Mouse (Mus musculus): Measurements from ENCODE around the gene Zfp609. TPM values are rescaled to one million over a fixed set of nuclear protein-coding genes. Genes with fewer than 3 reads are reported as not detected.

Zfp609 gene
- polyA plus RNA-seq, 1 experiment = 11.1 TPM

DNA sequence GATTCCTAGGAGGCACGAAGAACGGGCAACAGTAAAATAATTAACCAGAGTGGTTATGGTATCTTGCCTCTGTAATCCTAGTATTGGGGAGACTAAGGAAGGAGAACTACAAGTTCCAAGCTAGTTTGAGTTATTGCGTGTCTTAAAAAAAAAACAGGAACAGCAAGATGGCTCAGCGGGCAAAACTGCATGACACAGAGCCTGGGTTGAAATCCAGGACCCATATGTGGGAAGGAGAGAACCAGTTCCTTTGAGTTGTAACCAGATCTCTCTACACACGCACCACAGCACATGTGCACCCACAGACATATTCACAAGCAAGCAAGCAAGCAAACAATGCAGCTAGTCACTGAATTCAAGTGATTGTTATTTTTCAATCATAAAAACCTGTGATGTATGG, 81.9 kb downstream of the Zfp609 start:
- Histone ChIP-seq H3K79me2 (ENCODE audit: control insufficient read depth, insufficient read depth) (peaks cover 33% of the 10 kb centered on the region), H3K4me2 (ENCODE audit: low read depth) (peak overlapping the region; percentile 21)
- TF ChIP-seq POLR2AphosphoS2 (IDR thresholded peaks at IDR 0.05; ENCODE audit: insufficient read length, low read depth) = no peak
- no peak for TF ChIP-seq TCF3 (IDR thresholded peaks at IDR 0.05; ENCODE audit: insufficient read length, low read depth)
- no peak for TF ChIP-seq SRF (IDR thresholded peaks at IDR 0.05; ENCODE audit: control insufficient read depth, insufficient read length, low read depth)
- TF ChIP-seq USF1 (IDR thresholded peaks at IDR 0.05; ENCODE audit: low read depth) = no peak
- TF ChIP-seq MYOD1 (IDR thresholded peaks at IDR 0.05; ENCODE audit: control insufficient read depth in 1 of 3, insufficient read length in 2 of 3, low read depth in 2 of 3) = no peak
- TF ChIP-seq MAX (IDR thresholded peaks at IDR 0.05; ENCODE audit: low read depth) = no peak
- no peak for TF ChIP-seq CEBPB (IDR thresholded peaks at IDR 0.05; ENCODE audit: insufficient read depth, poor library complexity, severe bottlenecking)
- no peak for TF ChIP-seq TCF12 (IDR thresholded peaks at IDR 0.05; ENCODE audit: insufficient read depth, poor library complexity, severe bottlenecking)
- TF ChIP-seq POLR2A (IDR thresholded peaks at IDR 0.05; ENCODE audit: insufficient read length, low read depth) = no peak
- TF ChIP-seq MYOG (IDR thresholded peaks at IDR 0.05; ENCODE audit: control insufficient read depth in 1 of 3, insufficient read depth in 1 of 3, insufficient read length in 2 of 3, low read depth in 2 of 3) = no peak
- no peak for TF ChIP-seq E2F4 (IDR thresholded peaks at IDR 0.05; ENCODE audit: insufficient read depth)

GRCm38 (mm10) chr9:65744171-65745082, 82.9 kb downstream of the Zfp609 start:
- TF ChIP-seq TCF3 (IDR thresholded peaks at IDR 0.05; ENCODE audit: insufficient read length, low read depth) (no peak), MYOD1 (IDR thresholded peaks at IDR 0.05; ENCODE audit: control insufficient read depth in 1 of 3, insufficient read length in 2 of 3, low read depth in 2 of 3) (no peak), E2F4 (IDR thresholded peaks at IDR 0.05; ENCODE audit: insufficient read depth) (no peak), MYOG (IDR thresholded peaks at IDR 0.05; ENCODE audit: control insufficient read depth in 1 of 3, insufficient read depth in 1 of 3, insufficient read length in 2 of 3, low read depth in 2 of 3) (no peak)
- Histone ChIP-seq H3K27me3 (ENCODE audit: control insufficient read depth, insufficient read depth, insufficient read length) (no peaks in the 10 kb centered on the region), H3K36me3 (ENCODE audit: control insufficient read depth, insufficient read depth) (no peaks in the 10 kb centered on the region), H3ac (ENCODE audit: control insufficient read depth, insufficient read length) (no peak overlapping the region), H3K4me2 (ENCODE audit: low read depth) (no peak overlapping the region), H3K4me3 (no peak overlapping the region), H3K79me2 (ENCODE audit: control insufficient read depth, insufficient read depth) (peaks cover 30% of the 10 kb centered on the region)

More for the DNA sequence above, 81.9 kb downstream of the Zfp609 start:
- Histone ChIP-seq H3K36me3 (ENCODE audit: control insufficient read depth, insufficient read depth) (no peaks in the 10 kb centered on the region), H3K27me3 (ENCODE audit: control insufficient read depth, insufficient read depth, insufficient read length) (no peaks in the 10 kb centered on the region), H3ac (ENCODE audit: control insufficient read depth, insufficient read length) (no peak overlapping the region), H3K4me3 (no peak overlapping the region)

DNA sequence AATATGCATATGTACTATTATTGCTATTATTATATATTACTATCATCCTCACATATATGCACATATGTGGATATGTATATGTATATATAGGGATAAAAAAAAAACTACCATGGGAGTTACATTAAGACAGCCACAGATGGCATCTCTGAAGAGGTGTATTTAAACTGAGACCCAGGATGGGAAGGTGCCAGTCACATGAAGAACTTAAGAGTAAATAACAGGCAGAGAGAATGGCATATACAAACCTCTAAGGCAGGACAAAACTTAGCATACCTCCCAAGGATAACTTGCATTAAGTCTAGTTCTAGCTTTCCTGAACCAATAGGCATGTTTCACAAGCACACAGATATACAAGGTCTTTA, 83.6 kb downstream of the Zfp609 start:
- Histone ChIP-seq H3K36me3 (ENCODE audit: control insufficient read depth, insufficient read depth) (no peaks in the 10 kb centered on the region), H3K4me2 (ENCODE audit: low read depth) (no peak overlapping the region), H3ac (ENCODE audit: control insufficient read depth, insufficient read length) (no peak overlapping the region), H3K4me3 (no peak overlapping the region), H3K79me2 (ENCODE audit: control insufficient read depth, insufficient read depth) (peaks cover 30% of the 10 kb centered on the region), H3K27me3 (ENCODE audit: control insufficient read depth, insufficient read depth, insufficient read length) (no peaks in the 10 kb centered on the region)
- TF ChIP-seq POLR2A (IDR thresholded peaks at IDR 0.05; ENCODE audit: insufficient read length, low read depth) (no peak), USF1 (IDR thresholded peaks at IDR 0.05; ENCODE audit: low read depth) (no peak), MYOD1 (IDR thresholded peaks at IDR 0.05; ENCODE audit: control insufficient read depth in 1 of 3, insufficient read length in 2 of 3, low read depth in 2 of 3) (no peak), TCF3 (IDR thresholded peaks at IDR 0.05; ENCODE audit: insufficient read length, low read depth) (no peak), TCF12 (IDR thresholded peaks at IDR 0.05; ENCODE audit: insufficient read depth, poor library complexity, severe bottlenecking) (no peak), E2F4 (IDR thresholded peaks at IDR 0.05; ENCODE audit: insufficient read depth) (no peak), MYOG (IDR thresholded peaks at IDR 0.05; ENCODE audit: control insufficient read depth in 1 of 3, insufficient read depth in 1 of 3, insufficient read length in 2 of 3, low read depth in 2 of 3) (no peak), CEBPB (IDR thresholded peaks at IDR 0.05; ENCODE audit: insufficient read depth, poor library complexity, severe bottlenecking) (no peak)

GRCm38 (mm10) chr9:65743322-65743721, 84.0 kb downstream of the Zfp609 start:
- Histone ChIP-seq H3ac (ENCODE audit: control insufficient read depth, insufficient read length) (no peak overlapping the region), H3K4me2 (ENCODE audit: low read depth) (no peak overlapping the region), H3K27me3 (ENCODE audit: control insufficient read depth, insufficient read depth, insufficient read length) (no peaks in the 10 kb centered on the region), H3K4me3 (no peak overlapping the region), H3K79me2 (ENCODE audit: control insufficient read depth, insufficient read depth) (peaks cover 30% of the 10 kb centered on the region), H3K36me3 (ENCODE audit: control insufficient read depth, insufficient read depth) (no peaks in the 10 kb centered on the region)
- TF ChIP-seq MYOG (IDR thresholded peaks at IDR 0.05; ENCODE audit: control insufficient read depth in 1 of 3, insufficient read depth in 1 of 3, insufficient read length in 2 of 3, low read depth in 2 of 3) (no peak), TCF3 (IDR thresholded peaks at IDR 0.05; ENCODE audit: insufficient read length, low read depth) (no peak), SRF (IDR thresholded peaks at IDR 0.05; ENCODE audit: control insufficient read depth, insufficient read length, low read depth) (no peak), USF1 (IDR thresholded peaks at IDR 0.05; ENCODE audit: low read depth) (no peak), MYOD1 (IDR thresholded peaks at IDR 0.05; ENCODE audit: control insufficient read depth in 1 of 3, insufficient read length in 2 of 3, low read depth in 2 of 3) (no peak)

DNA sequence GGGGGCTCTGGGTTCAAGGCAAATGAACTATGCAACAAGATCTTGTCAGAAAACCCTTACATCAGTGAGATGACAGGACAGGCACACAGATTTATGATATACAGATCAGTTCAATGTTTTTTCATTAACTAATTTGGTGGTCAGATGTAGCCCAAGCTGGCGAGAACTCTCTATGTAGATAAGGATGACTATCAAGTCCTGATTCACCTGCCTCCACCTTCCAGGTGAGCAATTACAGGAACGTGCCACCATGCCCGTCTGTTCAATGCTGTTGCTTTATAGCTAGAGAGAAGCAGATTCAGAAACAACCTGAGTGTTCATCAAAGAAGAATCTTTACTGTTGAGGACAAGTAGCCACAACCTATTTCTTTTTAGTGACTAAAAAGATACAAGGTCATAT, 84.6 kb downstream of the Zfp609 start:
- H3K36me3 ChIP-seq (ENCODE audit: control insufficient read depth, insufficient read depth) = no peaks in the 10 kb centered on the region
- H3K4me3 ChIP-seq = no peak overlapping the region
- H3K27me3 ChIP-seq (ENCODE audit: control insufficient read depth, insufficient read depth, insufficient read length) = no peaks in the 10 kb centered on the region
- no peak overlapping the region for H3ac ChIP-seq (ENCODE audit: control insufficient read depth, insufficient read length)
- TF ChIP-seq MAX (IDR thresholded peaks at IDR 0.05; ENCODE audit: low read depth) = no peak
- TF ChIP-seq MYOD1 (IDR thresholded peaks at IDR 0.05; ENCODE audit: control insufficient read depth in 1 of 3, insufficient read length in 2 of 3, low read depth in 2 of 3) = no peak
- no peak for TF ChIP-seq MYOG (IDR thresholded peaks at IDR 0.05; ENCODE audit: control insufficient read depth in 1 of 3, insufficient read depth in 1 of 3, insufficient read length in 2 of 3, low read depth in 2 of 3)
- no peak for TF ChIP-seq USF1 (IDR thresholded peaks at IDR 0.05; ENCODE audit: low read depth)
- TF ChIP-seq POLR2A (IDR thresholded peaks at IDR 0.05; ENCODE audit: insufficient read length, low read depth) = no peak
- no peak for TF ChIP-seq POLR2AphosphoS2 (IDR thresholded peaks at IDR 0.05; ENCODE audit: insufficient read length, low read depth)
- TF ChIP-seq REST (IDR thresholded peaks at IDR 0.05; ENCODE audit: insufficient read depth, insufficient read length) = no peak
- no peak for TF ChIP-seq SRF (IDR thresholded peaks at IDR 0.05; ENCODE audit: control insufficient read depth, insufficient read length, low read depth)
- TF ChIP-seq E2F4 (IDR thresholded peaks at IDR 0.05; ENCODE audit: insufficient read depth) = no peak
- no peak for TF ChIP-seq TCF3 (IDR thresholded peaks at IDR 0.05; ENCODE audit: insufficient read length, low read depth)
- no peak for TF ChIP-seq TCF12 (IDR thresholded peaks at IDR 0.05; ENCODE audit: insufficient read depth, poor library complexity, severe bottlenecking)
- no peak for TF ChIP-seq CEBPB (IDR thresholded peaks at IDR 0.05; ENCODE audit: insufficient read depth, poor library complexity, severe bottlenecking)
- no peak overlapping the region for H3K4me2 ChIP-seq (ENCODE audit: low read depth)
- H3K79me2 ChIP-seq (ENCODE audit: control insufficient read depth, insufficient read depth) = peaks cover 30% of the 10 kb centered on the region

All from myocyte (in vitro differentiated cells).